Mouse (Mus musculus): ENCODE results near the gene Agtpbp1. TPM values are rescaled to one million over a fixed set of nuclear protein-coding genes. Genes with fewer than 3 reads are reported as not detected.

Gene Agtpbp1
- 34.9 and 55.1 TPM in 2 replicates for total RNA-seq (2023)

GRCm38 (mm10) chr13:59584947-59585647 is at the start of gene Agtpbp1, which contains the start of gene Naa35:
Gene Agtpbp1 (minus strand): TSS chr13:59585227.
Gene Naa35 (plus strand): TSS chr13:59585259.

Other genes starting within 250 kb of the Agtpbp1 start
- 61.3 and 63.7 TPM in 2 replicates for gene Naa35, start within 50 bp of the Agtpbp1 start, total RNA-seq (2023)
- 20.4 and 24.2 TPM in 2 replicates for gene Golm1, start 90.6 kb upstream of the Agtpbp1 start, total RNA-seq (2023)
- not detected in 2 replicates for gene 4921517D22Rik, start 108.9 kb upstream of the Agtpbp1 start, total RNA-seq (2023)
- gene Spata31d1a, start 125.1 kb upstream of the Agtpbp1 start, total RNA-seq (2023): not detected in 2 replicates
- not detected in 2 replicates for gene Spata31d1b, start 127.1 kb upstream of the Agtpbp1 start, total RNA-seq (2023)
- not detected in 2 replicates for gene Spata31d1d, start 146.5 kb upstream of the Agtpbp1 start, total RNA-seq (2023)
- not detected in 2 replicates for gene 1700014D04Rik, start 161.5 kb upstream of the Agtpbp1 start, total RNA-seq (2023)
- 52.1 and 52.8 TPM in 2 replicates for gene Isca1, start 184.6 kb upstream of the Agtpbp1 start, total RNA-seq (2023)
- gene Gm49354, start 197.0 kb upstream of the Agtpbp1 start, total RNA-seq (2023): not detected in 2 replicates
- gene Tut7, start 237.9 kb upstream of the Agtpbp1 start, total RNA-seq (2023): 554 and 695 TPM in 2 replicates

Data from neutrophil, adult 65 days (primary cell).